Mouse (Mus musculus) small intestine, adult 2 months (tissue): ENCODE results near the gene Kcna7. TPM values are rescaled to one million over a fixed set of nuclear protein-coding genes. Genes with fewer than 3 reads are reported as not detected.
A peak's percentile ranks its signal among the peaks of the same experiment; 100 is the strongest.

Experiments used
- H3K27ac ChIP-seq: fragments of 200-500 bp; 2 replicates; pipeline ENCODE4 v1.5.1; 2012; ENCODE audit warnings: low read depth, low read length, control low read depth, inconsistent platforms; ENCODE audit not compliant: insufficient read depth
- H3K27me3 ChIP-seq: fragments of 200-500 bp; 2 replicates; pipeline ENCODE4 v1.6.1; 2012; ENCODE audit warnings: mild to moderate bottlenecking, moderate library complexity, low read length, inconsistent platforms; ENCODE audit not compliant: control insufficient read depth, insufficient read depth
- H3K36me3 ChIP-seq: fragments of 200-500 bp; 2 replicates; pipeline ENCODE4 v1.6.1; 2012; ENCODE audit warnings: mild to moderate bottlenecking, low read length, control low read depth, inconsistent platforms; ENCODE audit not compliant: control insufficient read depth, insufficient read depth
- H3K4me1 ChIP-seq: fragments of 200-500 bp; 2 replicates; pipeline ENCODE4 v1.6.1; 2012; ENCODE audit warnings: low read length, inconsistent platforms, mixed read lengths; ENCODE audit not compliant: control insufficient read depth, insufficient read depth, insufficient read length
- H3K4me3 ChIP-seq: fragments of 200-500 bp; 2 replicates; pipeline ENCODE4 v1.5.1; 2012; ENCODE audit warnings: low read depth, mild to moderate bottlenecking, control low read depth, inconsistent platforms, low read length, moderate library complexity
- CTCF ChIP-seq: fragments of 200-500 bp; IDR thresholded peaks from 2 replicates; pipeline ENCODE4 v1.5.1; 2012; ENCODE audit warnings: low read depth, mild to moderate bottlenecking, control low read depth, inconsistent platforms, low read length, moderate library complexity, mixed read lengths; ENCODE audit not compliant: insufficient replicate concordance, insufficient read length; ENCODE audit errors: extremely low read depth
- POLR2A ChIP-seq: fragments of 200-500 bp; IDR thresholded peaks from 2 replicates; pipeline ENCODE4 v1.6.1; 2012; ENCODE audit warnings: low read depth, mild to moderate bottlenecking, control low read depth, inconsistent platforms, low read length, moderate library complexity
- WGBS: fragments of 180-500 bp; shearing (Covaris S2); methylation state at CpG from one replicate; pipeline ENCODE4 v1.1.7; 2018; 5-methylcytosine and 5-hydroxymethylcytosine counted together
- polyA plus RNA-seq: library from polyadenylated mRNA; depleted of rRNA; stranded (reverse); fragments of >200 nt; gene quantifications from 2 replicates; pipeline ENCODE4 v1.2.3, GENCODE M21; 2012; rRNA removed

The Kcna7 gene
- polyA plus RNA-seq, 1 experiment = not detected

- peaks cover 21% of the 10 kb centered on the region for H3K36me3 ChIP-seq
- H3K4me3 ChIP-seq = peak overlapping the region; percentile 75
- peaks cover 22% of the 10 kb centered on the region for H3K4me1 ChIP-seq
- TF ChIP-seq POLR2A (no peak), CTCF (no peak)
- 0 out of 2 replicates have a peak overlapping the region, but pooled peaks have one; percentile 14 for H3K27ac ChIP-seq
- WGBS = 46% methylated on average over 10 of the region's 10 CpGs
- H3K27me3 ChIP-seq = no peaks in the 10 kb centered on the region
These were observed 52.0 kb downstream of the Kcna7 start for GRCm38 (mm10) chr7:45457204-45458060.

DNA sequence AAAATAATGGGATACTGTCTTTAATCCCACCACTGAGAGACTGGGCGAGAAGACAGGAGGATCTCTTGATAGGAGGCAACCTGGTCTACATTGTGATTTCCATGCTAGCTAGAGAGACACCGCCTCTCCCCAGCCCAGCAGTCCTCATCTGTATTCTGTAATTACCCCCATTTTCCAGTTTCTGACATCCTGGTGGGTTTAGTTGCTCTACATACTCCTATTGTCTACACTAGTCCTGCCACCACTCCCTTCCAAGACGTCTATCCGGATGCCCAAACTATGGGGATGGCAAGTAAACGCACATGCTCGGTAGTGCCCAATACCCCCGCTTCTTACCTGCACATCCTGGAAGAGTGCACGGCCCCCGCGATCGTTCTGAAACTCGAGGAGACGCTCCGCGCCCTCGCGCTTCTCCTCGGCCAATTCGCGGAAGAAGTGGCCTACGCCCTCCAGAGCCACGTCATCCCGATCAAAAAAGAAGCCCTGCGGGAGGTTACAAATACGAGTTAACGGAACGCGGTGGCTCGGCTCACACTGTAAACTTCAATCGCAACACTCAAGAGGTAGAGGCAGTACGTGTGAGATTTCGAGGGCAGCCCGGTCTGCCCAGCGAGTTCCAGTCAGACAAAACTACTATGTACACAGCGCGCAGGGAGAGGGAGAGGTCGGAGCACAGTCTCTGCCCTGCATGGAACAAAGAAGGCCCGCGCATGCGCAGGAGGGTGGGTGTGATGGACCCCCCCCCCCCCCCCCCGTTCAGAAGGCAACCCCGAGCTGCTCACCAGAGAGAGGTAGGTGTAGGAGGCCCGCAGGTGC, 53.5 kb downstream of the Kcna7 start:
- H3K36me3 ChIP-seq = peaks cover 25% of the 10 kb centered on the region
- peak overlapping the region; percentile 75 for H3K4me3 ChIP-seq
- H3K27ac ChIP-seq = peak overlapping the region; percentile 57
- 1% methylated on average over 43 of the region's 43 CpGs for WGBS
- H3K27me3 ChIP-seq = no peaks in the 10 kb centered on the region
- TF ChIP-seq CTCF (no peak), POLR2A (no peak)
- H3K4me1 ChIP-seq = peaks cover 22% of the 10 kb centered on the region

Other genes starting within 250 kb of the Kcna7 start
- 0.03 and 0.09 TPM in 2 replicates for gene Slc17a7, start 241.7 kb upstream of the Kcna7 start, polyA plus RNA-seq
- not detected in 2 replicates for gene Gfy, start 226.1 kb upstream of the Kcna7 start, polyA plus RNA-seq
- not detected in 2 replicates for gene Pth2, start 224.7 kb upstream of the Kcna7 start, polyA plus RNA-seq
- gene Ccdc155, start 200.8 kb upstream of the Kcna7 start, polyA plus RNA-seq = not detected in 2 replicates
- gene Dkkl1, start 193.5 kb upstream of the Kcna7 start, polyA plus RNA-seq = 0.24 and 0.84 TPM in 2 replicates
- gene Tead2, start 189.9 kb upstream of the Kcna7 start, polyA plus RNA-seq = 8.0 and 32.2 TPM in 2 replicates
- 33.4 and 63.6 TPM in 2 replicates for gene Cd37, start 166.5 kb upstream of the Kcna7 start, polyA plus RNA-seq
- gene Slc6a16, start 164.6 kb upstream of the Kcna7 start, polyA plus RNA-seq = not detected in 2 replicates
- gene Slc6a21, start 128.1 kb upstream of the Kcna7 start, polyA plus RNA-seq = not detected in 2 replicates
- gene Trpm4, start 71.9 kb upstream of the Kcna7 start, polyA plus RNA-seq = 101 and 257 TPM in 2 replicates
- 0.14 and 0.46 TPM in 2 replicates for gene Hrc, start 70.4 kb upstream of the Kcna7 start, polyA plus RNA-seq
- 15.4 and 63.9 TPM in 2 replicates for gene Ppfia3, start 38.6 kb upstream of the Kcna7 start, polyA plus RNA-seq
- gene Lin7b, start 35.1 kb upstream of the Kcna7 start, polyA plus RNA-seq = 2.9 and 4.0 TPM in 2 replicates
- gene Snrnp70, start 9.9 kb upstream of the Kcna7 start, polyA plus RNA-seq = 73.2 and 122 TPM in 2 replicates
- 0.13 and 0.28 TPM in 2 replicates for gene Ntf5, start 8.0 kb downstream of the Kcna7 start, polyA plus RNA-seq
- 0.66 TPM in 1 of 2 replicates, not detected in the other for gene Lhb, start 15.2 kb downstream of the Kcna7 start, polyA plus RNA-seq
- 9.5 and 9.6 TPM in 2 replicates for gene Gys1, start 29.2 kb downstream of the Kcna7 start, polyA plus RNA-seq
- gene Ruvbl2, start 32.4 kb downstream of the Kcna7 start, polyA plus RNA-seq = 22.3 and 54.3 TPM in 2 replicates
- gene Ftl1, start 54.2 kb downstream of the Kcna7 start, polyA plus RNA-seq = 1,857 and 2,336 TPM in 2 replicates
- gene Bax, start 61.2 kb downstream of the Kcna7 start, polyA plus RNA-seq = 57.1 and 105 TPM in 2 replicates
- 0.09 TPM in 1 of 2 replicates, not detected in the other for gene Tulp2, start 76.2 kb downstream of the Kcna7 start, polyA plus RNA-seq
- gene Gm45808, start 81.2 kb downstream of the Kcna7 start, polyA plus RNA-seq = 0.23 TPM in 1 of 2 replicates, not detected in the other
- gene Dhdh, start 83.2 kb downstream of the Kcna7 start, polyA plus RNA-seq = 0.34 and 0.41 TPM in 2 replicates
- 143 and 456 TPM in 2 replicates for gene Nucb1, start 104.8 kb downstream of the Kcna7 start, polyA plus RNA-seq
- gene Ppp1r15a, start 120.6 kb downstream of the Kcna7 start, polyA plus RNA-seq = 15.3 and 15.9 TPM in 2 replicates
- gene Plekha4, start 120.7 kb downstream of the Kcna7 start, polyA plus RNA-seq = 4.7 and 4.9 TPM in 2 replicates
- 0.20 and 0.25 TPM in 2 replicates for gene Hsd17b14, start 149.2 kb downstream of the Kcna7 start, polyA plus RNA-seq
- 26.3 and 41.8 TPM in 2 replicates for gene Bcat2, start 164.5 kb downstream of the Kcna7 start, polyA plus RNA-seq
- 0.29 and 4.2 TPM in 2 replicates for gene Fgf21, start 209.8 kb downstream of the Kcna7 start, polyA plus RNA-seq
- 1.7 and 2.5 TPM in 2 replicates for gene Fut1, start 211.6 kb downstream of the Kcna7 start, polyA plus RNA-seq
- gene Izumo1, start 216.2 kb downstream of the Kcna7 start, polyA plus RNA-seq = 0.24 and 0.25 TPM in 2 replicates
- gene Rasip1, start 221.8 kb downstream of the Kcna7 start, polyA plus RNA-seq = 7.2 and 11.6 TPM in 2 replicates
- gene Mamstr, start 234.3 kb downstream of the Kcna7 start, polyA plus RNA-seq = 0.63 and 0.84 TPM in 2 replicates